Mouse (Mus musculus): ENCODE data around the gene Med16. TPM values are rescaled to one million over a fixed set of nuclear protein-coding genes. Genes with fewer than 3 reads are reported as not detected.
A peak's percentile ranks its signal among the peaks of the same experiment; 100 is the strongest.

Med16 gene
- total RNA-seq (2021) (10 to 100 TPM; 38.4 to 43.0 TPM), polyA plus RNA-seq (2012; rRNA removed) (126 and 132 TPM in 2 replicates)
- long read RNA-seq, transcript Med16-201 (15 exons, 3,197 nt): minor isoform, 5 of 62 reads
- long read RNA-seq, transcript Med16-204 (15 exons, 2,950 nt): major isoform, 30 of 62 reads
- long read RNA-seq, partial matches to known transcripts: 16 of 62 reads
- long read RNA-seq, other reads (novel, unspliced or antisense): 11 of 62 reads

GRCm38 (mm10) chr10:79908167-79909091 is at the start of gene Med16:
Gene Med16 (minus strand): TSS chr10:79908923.
- DNase-seq: peak; percentile 97

GRCm38 (mm10) chr10:79958140-79958816 is 49.6 kb upstream of the Med16 start:
- DNase-seq: peak; percentile 88

GRCm38 (mm10) chr10:79956643-79957154 is 48.0 kb upstream of the Med16 start:
- DNase-seq: no peak

- DNase-seq: no peak
Observed at GRCm38 (mm10) chr10:79955691-79956090, 47.0 kb upstream of the Med16 start.

GRCm38 (mm10) chr10:79953946-79954345 is 45.2 kb upstream of the Med16 start:
- DNase-seq: no peak

GRCm38 (mm10) chr10:79950661-79951060 is 41.9 kb upstream of the Med16 start:
- DNase-seq: no peak

GRCm38 (mm10) chr10:79949873-79950272 is 41.1 kb upstream of the Med16 start:
- no peak for DNase-seq

- DNase-seq: no peak
Observed at GRCm38 (mm10) chr10:79947502-79947901, 38.8 kb upstream of the Med16 start.

- DNase-seq: no peak
Observed at GRCm38 (mm10) chr10:79946752-79947322, 38.1 kb upstream of the Med16 start.

- DNase-seq: no peak
Observed at GRCm38 (mm10) chr10:79945507-79946234, 36.9 kb upstream of the Med16 start.

- DNase-seq: no peak
Observed at GRCm38 (mm10) chr10:79943471-79943901, 34.8 kb upstream of the Med16 start.

- DNase-seq: no peak
Observed at GRCm38 (mm10) chr10:79942988-79943387, 34.3 kb upstream of the Med16 start.

- DNase-seq: no peak
Observed at GRCm38 (mm10) chr10:79940749-79941148, 32.0 kb upstream of the Med16 start.

- DNase-seq: no peak
Observed at GRCm38 (mm10) chr10:79937775-79938526, 29.2 kb upstream of the Med16 start.

- peak; percentile 95 for DNase-seq
Observed at GRCm38 (mm10) chr10:79936911-79937441, 28.3 kb upstream of the Med16 start.

- DNase-seq: peak; percentile 49
Observed at GRCm38 (mm10) chr10:79936284-79936910, 27.7 kb upstream of the Med16 start.

- DNase-seq: no peak
Observed at GRCm38 (mm10) chr10:79934794-79935569, 26.3 kb upstream of the Med16 start.

- peak; percentile 89 for DNase-seq
Observed at GRCm38 (mm10) chr10:79934272-79934721, 25.6 kb upstream of the Med16 start.

GRCm38 (mm10) chr10:79933861-79934260 is 25.1 kb upstream of the Med16 start:
- no peak for DNase-seq

All from adrenal gland, adult 2 months (tissue).